Mouse (Mus musculus): ENCODE data around the gene Mfap1a.
"Not testable (repeated sequence)": the region's sequence is repeated elsewhere in the genome, so short reads cannot be mapped to it uniquely, and the experiment has no call there.

Mfap1a gene

GRCm38 (mm10) chr2:121505942-121506882, at the start of gene Mfap1a, which contains the start of gene Wdr76:
Gene Mfap1a, minus strand, starts transcription at chr2:121506665.
Gene Wdr76, plus strand, starts transcription at chr2:121506723.
- peak; percentile 82 for DNase-seq

DNA sequence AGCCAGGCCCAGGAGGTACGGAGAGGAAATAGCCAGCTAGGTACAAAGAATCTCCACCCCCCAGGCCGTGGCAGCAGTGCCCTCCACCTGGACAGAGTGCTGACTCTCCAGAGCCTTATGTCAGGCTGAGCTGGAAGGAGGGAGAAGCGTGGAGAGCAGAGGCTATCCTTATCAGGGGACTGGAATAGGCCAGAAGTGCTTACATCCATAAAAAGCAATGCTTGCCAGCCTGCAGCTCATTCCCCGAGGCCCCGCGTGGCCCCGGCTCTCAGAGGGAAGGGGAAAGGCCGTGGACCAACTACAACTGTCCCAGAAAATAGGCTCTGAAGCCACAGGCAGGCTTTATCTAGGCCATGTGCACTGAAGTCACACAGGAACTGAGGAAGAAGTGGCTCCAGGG, 44.8 kb upstream of the Mfap1a start:
- DNase-seq: no peak

GRCm38 (mm10) chr2:121549630-121550029, 43.2 kb upstream of the Mfap1a start:
- DNase-seq: no peak

GRCm38 (mm10) chr2:121544829-121545228, 38.4 kb upstream of the Mfap1a start:
- no peak for DNase-seq

GRCm38 (mm10) chr2:121525056-121525455, 18.6 kb upstream of the Mfap1a start:
- DNase-seq: peak; percentile 27

DNA sequence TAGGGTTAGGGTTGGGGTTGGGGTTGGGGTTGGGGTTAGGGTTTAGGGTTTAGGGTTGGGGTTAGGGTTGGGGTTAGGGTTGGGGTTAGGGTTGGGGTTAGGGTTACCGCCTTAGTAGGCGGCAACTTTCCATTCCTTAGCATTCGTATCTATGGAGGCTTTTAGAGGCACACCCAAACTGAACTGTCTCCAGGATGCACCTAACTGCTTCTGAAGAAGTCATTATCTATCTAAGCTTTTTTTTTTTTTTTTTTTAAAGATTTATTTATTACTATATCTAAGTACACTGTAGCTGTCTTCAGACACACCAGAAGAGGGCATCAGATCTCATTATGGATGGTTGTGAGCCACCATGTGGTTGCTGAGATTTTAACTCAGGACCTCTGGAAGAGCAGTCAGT, 16.4 kb upstream of the Mfap1a start:
- not testable (repeated sequence) for DNase-seq

DNA sequence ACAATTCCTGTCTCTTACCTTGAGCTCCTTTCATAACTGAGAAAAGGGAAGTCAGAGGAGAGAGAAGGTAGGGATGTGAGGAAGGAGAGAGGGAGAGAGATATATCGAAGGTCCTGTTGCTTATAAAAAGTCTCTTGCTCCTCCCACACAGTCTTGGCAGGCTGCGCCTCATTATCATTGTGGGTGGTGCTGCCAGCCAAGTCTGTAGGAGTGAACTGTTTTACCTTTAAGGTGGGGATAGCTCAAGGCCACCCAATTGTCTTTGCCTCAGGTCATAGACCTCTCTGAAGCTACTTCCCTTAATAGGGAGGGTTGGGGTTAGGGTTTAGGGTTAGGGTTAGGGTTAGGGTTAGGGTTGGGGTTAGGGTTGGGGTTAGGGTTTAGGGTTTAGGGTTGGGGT, 15.5 kb upstream of the Mfap1a start:
- peak; percentile 24 for DNase-seq

GRCm38 (mm10) chr2:121518711-121519110, 12.2 kb upstream of the Mfap1a start:
- DNase-seq: not testable (repeated sequence)

DNA sequence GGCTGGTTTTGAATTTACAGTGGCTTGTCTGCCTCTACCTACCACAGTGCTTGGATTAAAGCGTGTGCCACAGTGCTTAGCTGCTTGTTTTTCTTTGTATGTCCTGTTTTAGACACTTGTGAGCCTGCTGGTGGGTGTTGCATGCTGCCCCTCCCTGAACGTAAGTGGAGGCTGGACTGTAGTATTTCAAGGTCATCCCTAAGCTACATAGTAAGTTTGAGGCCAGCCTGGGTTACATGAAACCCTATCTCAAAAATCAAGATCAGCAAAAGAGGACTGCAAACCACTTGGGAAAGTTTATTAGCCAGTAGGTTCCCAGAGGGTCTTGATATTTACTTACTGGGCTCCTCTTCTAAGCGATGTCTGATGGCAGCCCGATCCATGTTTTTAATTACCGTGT, 11.6 kb upstream of the Mfap1a start:
- DNase-seq: no peak

- no peak for DNase-seq
Observed at GRCm38 (mm10) chr2:121514211-121514610, 7.7 kb upstream of the Mfap1a start.

DNA sequence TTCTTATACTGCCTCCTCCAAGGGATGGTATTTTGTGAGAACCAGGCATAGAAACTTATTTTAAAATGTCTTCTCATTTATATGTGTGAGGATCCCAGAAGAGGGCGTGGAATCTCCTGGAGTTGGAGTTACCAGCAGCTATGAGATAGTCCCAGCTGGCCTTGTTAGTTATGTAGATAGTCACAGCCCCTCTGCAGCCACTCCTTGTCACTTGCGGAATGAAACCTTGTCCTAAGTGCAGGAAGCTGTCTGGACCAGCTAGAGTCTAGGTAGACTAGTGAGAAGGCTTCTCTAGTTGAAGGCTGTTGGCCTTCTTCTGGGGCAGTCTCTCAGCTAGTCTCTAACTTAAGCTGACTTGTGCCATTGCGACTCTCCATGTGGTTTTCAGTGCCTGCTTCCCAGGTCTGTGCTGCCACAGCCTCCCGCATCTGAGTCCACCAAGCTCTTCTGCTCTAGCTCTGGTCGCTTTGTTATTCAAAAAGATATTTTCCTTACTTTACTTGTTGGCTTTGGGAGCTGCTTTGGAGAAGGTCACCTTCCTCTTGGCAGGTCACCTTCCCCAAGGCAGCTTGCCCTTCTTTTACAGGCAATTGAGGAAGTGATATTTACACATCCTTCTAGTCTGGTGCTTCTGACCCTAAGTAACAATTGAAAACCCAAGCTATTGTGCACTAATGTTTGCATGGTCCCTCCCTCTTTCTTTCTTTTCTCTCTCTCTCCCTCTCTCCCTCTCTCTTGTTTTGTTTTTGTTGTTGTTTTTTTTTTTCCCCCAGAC, 6.7 kb upstream of the Mfap1a start:
- not testable (repeated sequence) for DNase-seq

GRCm38 (mm10) chr2:121511401-121511800, 4.9 kb upstream of the Mfap1a start:
- DNase-seq: no peak

DNA sequence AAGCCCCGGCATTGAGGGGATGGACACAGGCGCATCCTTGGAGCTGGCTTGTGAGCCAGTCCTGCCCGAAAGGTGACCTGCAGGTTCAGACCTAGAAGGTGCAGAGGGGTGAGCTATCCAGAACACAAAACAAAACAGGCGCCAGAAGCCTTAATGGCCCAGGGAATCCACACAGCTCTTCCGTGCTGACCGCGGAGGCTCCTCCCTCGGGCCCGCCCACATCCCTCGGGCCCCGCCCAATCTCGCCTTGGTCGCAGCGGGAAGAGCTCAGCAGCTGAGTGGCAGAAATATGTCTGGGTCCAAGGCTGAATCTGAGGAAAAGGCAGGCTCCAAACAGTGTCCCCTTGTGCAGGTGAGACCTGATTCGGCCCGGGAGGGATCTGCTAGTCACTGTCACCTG, 3.1 kb upstream of the Mfap1a start:
- peak; percentile 63 for DNase-seq

- no peak for DNase-seq
Observed at GRCm38 (mm10) chr2:121507951-121508330, 1.5 kb upstream of the Mfap1a start.

- no peak for DNase-seq
Observed at GRCm38 (mm10) chr2:121507173-121507950, 897 bp upstream of the Mfap1a start.

GRCm38 (mm10) chr2:121501550-121501949, 4.9 kb downstream of the Mfap1a start:
- not testable (repeated sequence) for DNase-seq

DNA sequence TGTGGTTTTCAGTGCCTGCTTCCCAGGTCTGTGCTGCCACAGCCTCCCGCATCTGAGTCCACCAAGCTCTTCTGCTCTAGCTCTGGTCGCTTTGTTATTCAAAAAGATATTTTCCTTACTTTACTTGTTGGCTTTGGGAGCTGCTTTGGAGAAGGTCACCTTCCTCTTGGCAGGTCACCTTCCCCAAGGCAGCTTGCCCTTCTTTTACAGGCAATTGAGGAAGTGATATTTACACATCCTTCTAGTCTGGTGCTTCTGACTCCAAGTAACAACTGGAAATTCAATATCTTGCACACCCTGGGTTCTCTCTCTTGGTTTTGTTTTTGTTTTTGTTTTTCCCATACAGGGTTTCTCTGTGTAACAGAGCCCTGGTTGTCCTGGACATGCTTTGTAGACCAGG, 22.1 kb downstream of the Mfap1a start:
- not testable (repeated sequence) for DNase-seq

DNA sequence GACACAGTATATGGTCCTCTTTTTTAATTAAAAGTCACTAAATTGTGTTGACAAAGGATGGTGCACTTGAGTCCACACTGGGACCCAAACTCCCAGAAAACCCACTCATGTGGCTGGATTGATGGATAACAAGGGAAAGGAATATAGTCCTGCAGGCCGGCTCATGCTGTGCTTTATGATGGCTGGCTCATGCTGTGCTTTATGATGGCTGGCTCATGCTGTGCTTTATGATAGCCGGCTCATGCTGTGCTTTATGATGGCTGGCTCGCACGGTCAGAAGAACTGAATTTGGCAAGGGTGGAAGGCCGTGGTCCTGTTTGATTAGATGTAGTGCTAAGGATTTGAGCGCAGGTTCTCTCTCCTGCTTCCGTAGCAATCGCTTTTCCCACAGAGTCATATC, 22.9 kb downstream of the Mfap1a start:
- DNase-seq: no peak

DNA sequence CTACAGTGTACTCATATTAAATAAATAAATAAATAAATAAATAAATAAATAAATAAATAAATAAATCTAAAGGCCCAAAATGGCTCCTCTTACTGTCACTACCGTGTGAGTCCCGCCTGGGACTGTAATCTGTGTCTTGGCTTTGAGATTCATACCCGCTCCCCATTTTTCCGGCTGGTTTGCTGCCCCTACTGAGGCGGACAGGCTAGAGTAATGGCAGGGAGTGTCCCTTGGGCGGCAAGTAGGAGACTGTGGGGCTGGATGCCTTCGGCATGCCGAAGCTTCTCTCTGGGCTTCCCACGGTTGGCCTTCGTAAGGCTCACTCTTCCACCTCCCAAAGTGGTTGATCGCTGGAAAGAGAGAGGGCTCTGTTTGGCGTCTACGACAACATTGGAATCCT, 25.5 kb downstream of the Mfap1a start:
- not testable (repeated sequence) for DNase-seq

DNA sequence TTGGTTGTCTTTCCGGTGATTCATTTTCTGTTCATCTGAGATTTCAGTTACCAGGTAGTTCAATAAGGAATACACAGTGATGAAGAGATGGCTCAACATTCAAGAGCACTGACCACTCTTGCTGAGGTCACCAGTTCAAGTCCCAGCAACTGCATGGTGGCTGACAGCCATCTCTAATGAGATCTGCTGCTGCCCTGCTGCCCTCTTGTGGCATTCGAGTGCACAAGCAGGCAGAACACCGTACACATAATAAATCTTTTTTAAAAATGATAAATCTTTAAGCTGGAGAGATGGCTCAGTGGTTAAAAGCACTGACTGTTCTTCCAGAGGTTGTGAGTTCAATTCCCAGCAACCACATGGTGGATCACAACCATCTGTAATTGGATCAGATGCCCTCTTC, 26.0 kb downstream of the Mfap1a start:
- no peak for DNase-seq

DNA sequence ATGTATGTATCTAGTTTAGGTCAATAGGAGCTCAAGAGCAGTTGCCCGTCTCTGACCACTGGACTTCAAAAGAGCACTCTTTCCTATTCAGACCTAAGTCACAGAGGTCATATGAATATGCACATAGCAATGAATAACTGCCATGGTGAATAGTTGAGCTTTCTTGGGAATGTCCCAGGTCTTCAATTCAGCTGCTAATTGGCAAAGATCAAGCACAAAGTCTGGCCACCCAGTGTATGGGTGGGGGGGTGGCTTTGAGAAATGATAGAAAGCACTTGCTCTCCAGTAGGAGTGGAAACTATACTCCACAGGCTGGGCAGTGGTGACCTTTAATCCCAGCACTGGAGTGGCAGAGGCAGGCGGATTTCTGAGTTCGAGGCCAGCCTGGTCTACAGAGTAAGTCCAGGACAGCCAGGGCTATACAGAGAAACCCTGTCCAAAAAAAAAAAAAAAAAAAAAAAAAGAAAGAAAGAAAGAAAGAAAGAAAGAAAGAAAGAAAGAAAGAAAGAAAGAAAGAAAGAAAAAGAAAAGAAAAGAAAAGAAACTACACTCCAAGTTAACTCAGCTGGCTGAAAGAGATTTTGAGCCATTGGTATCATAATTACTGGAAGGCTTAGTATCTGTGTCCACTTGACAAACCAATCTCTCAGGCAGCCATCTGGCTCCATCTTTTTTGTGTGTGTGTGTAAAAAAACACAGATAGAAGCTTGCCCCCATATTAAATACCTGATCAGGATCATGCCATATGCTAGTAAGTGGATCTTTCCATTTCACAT, 28.8 kb downstream of the Mfap1a start:
- no peak for DNase-seq

- not testable (repeated sequence) for DNase-seq
Observed at GRCm38 (mm10) chr2:121475306-121475705, 31.2 kb downstream of the Mfap1a start.

Data from right cerebral cortex, postnatal 25 days (tissue).